Mouse (Mus musculus): ENCODE data around the gene Bsnd. TPM values are rescaled to one million over a fixed set of nuclear protein-coding genes. Genes with fewer than 3 reads are reported as not detected.

Bsnd gene
- polyA plus RNA-seq, 1 experiment from 2014 or later: 4.8 TPM

- H3K9ac ChIP-seq (ENCODE audit: low read depth, low read length): no peak overlapping the region
- 63% methylated on average over 8 of the region's 8 CpGs for WGBS
- no peak overlapping the region for H3K4me2 ChIP-seq (replicated peaks; ENCODE audit: low read depth, low read length)
- peaks cover 11% of the 10 kb centered on the region; the same call in 1 of the 2 replicates for H3K4me1 ChIP-seq (ENCODE audit: control insufficient read depth, insufficient read depth, low read length)
- H3K9me3 ChIP-seq (ENCODE audit: control insufficient read depth, low read length): no peaks in the 10 kb centered on the region
- H3K4me3 ChIP-seq (ENCODE audit: low read length): no peak overlapping the region
- H3K27me3 ChIP-seq (ENCODE audit: control insufficient read depth, insufficient read depth, low read length): no peaks in the 10 kb centered on the region
- H3K36me3 ChIP-seq (ENCODE audit: control insufficient read depth, insufficient read depth, low read length): no peaks in the 10 kb centered on the region
- no peak overlapping the region for H3K27ac ChIP-seq (ENCODE audit: low read depth, low read length)
- ATAC-seq (ENCODE audit: low FRiP score, low TSS enrichment): peak; percentile 24; the same call in 1 of the 2 replicates
Observed at GRCm38 (mm10) chr4:106497776-106498470, 5.8 kb upstream of the Bsnd start.

- ATAC-seq (ENCODE audit: low FRiP score, low TSS enrichment): no peak
- H3K4me3 ChIP-seq (ENCODE audit: low read length): no peak overlapping the region
- no peak overlapping the region for H3K4me2 ChIP-seq (replicated peaks; ENCODE audit: low read depth, low read length)
- no peak overlapping the region for H3K9ac ChIP-seq (ENCODE audit: low read depth, low read length)
- no peaks in the 10 kb centered on the region for H3K27me3 ChIP-seq (ENCODE audit: control insufficient read depth, insufficient read depth, low read length)
- no peaks in the 10 kb centered on the region for H3K36me3 ChIP-seq (ENCODE audit: control insufficient read depth, insufficient read depth, low read length)
- H3K27ac ChIP-seq (ENCODE audit: low read depth, low read length): no peak overlapping the region
- peaks cover 17% of the 10 kb centered on the region; the same call in 1 of the 2 replicates for H3K4me1 ChIP-seq (ENCODE audit: control insufficient read depth, insufficient read depth, low read length)
- no peaks in the 10 kb centered on the region for H3K9me3 ChIP-seq (ENCODE audit: control insufficient read depth, low read length)
- 49% methylated on average over 6 of the region's 6 CpGs for WGBS
Observed at GRCm38 (mm10) chr4:106496833-106497232, 4.8 kb upstream of the Bsnd start.

DNA sequence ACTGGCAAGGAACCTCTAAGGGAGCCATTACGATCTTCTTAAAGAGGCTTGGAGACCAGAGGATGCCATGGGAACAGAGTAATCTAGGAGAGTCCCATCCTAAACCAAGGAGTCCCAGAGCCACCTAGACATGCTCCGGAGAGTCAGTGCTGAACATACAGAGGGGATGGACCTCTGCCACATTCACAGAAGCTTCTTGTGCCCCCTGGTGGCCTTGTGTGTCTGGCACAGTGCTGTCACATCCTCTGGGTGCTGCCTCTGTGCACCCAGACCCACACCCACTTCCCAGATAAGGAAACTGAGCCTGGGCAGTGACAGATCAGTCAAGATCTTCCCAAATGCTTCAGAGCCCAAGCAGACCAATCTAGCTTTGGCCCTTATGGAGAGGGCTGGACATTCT, 1.6 kb upstream of the Bsnd start:
- no peak overlapping the region for H3K9ac ChIP-seq (ENCODE audit: low read depth, low read length)
- WGBS: 76% methylated on average over 2 of the region's 2 CpGs
- no peaks in the 10 kb centered on the region for H3K9me3 ChIP-seq (ENCODE audit: control insufficient read depth, low read length)
- peaks cover 15% of the 10 kb centered on the region; the same call in 1 of the 2 replicates for H3K4me1 ChIP-seq (ENCODE audit: control insufficient read depth, insufficient read depth, low read length)
- H3K36me3 ChIP-seq (ENCODE audit: control insufficient read depth, insufficient read depth, low read length): no peaks in the 10 kb centered on the region
- H3K4me2 ChIP-seq (replicated peaks; ENCODE audit: low read depth, low read length): no peak overlapping the region
- H3K4me3 ChIP-seq (ENCODE audit: low read length): no peak overlapping the region
- no peaks in the 10 kb centered on the region for H3K27me3 ChIP-seq (ENCODE audit: control insufficient read depth, insufficient read depth, low read length)
- no peak overlapping the region for H3K27ac ChIP-seq (ENCODE audit: low read depth, low read length)
- ATAC-seq (ENCODE audit: low FRiP score, low TSS enrichment): no peak

DNA sequence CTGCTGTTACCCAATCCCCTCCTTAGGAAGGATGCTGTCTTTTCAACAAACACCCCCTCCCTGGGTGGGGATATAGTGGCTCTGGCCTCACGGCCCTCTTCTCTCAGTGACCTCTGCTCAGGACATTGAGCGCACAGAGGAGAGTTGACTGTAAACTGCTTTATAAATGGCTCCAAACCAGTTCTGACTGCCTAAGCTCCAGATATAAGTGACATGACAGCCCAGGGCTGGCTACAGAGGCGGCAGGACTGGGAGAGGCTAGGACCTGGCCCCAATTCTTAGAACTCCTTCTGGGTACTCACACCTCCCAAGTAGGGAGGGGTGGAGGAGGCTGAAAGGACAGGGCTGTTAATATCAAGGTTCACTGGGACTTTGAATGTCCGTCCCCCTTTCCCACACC, 1.5 kb downstream of the Bsnd start:
- no peaks in the 10 kb centered on the region for H3K36me3 ChIP-seq (ENCODE audit: control insufficient read depth, insufficient read depth, low read length)
- no peak overlapping the region for H3K4me3 ChIP-seq (ENCODE audit: low read length)
- 48% methylated on average over 4 of the region's 4 CpGs for WGBS
- H3K9ac ChIP-seq (ENCODE audit: low read depth, low read length): no peak overlapping the region
- ATAC-seq (ENCODE audit: low FRiP score, low TSS enrichment): no peak
- H3K27ac ChIP-seq (ENCODE audit: low read depth, low read length): no peak overlapping the region
- H3K4me2 ChIP-seq (replicated peaks; ENCODE audit: low read depth, low read length): no peak overlapping the region
- H3K27me3 ChIP-seq (ENCODE audit: control insufficient read depth, insufficient read depth, low read length): 0 out of 2 replicates have a peak, but pooled peaks cover 4% of the 10 kb centered on the region
- H3K9me3 ChIP-seq (ENCODE audit: control insufficient read depth, low read length): no peaks in the 10 kb centered on the region
- H3K4me1 ChIP-seq (ENCODE audit: control insufficient read depth, insufficient read depth, low read length): peaks cover 9% of the 10 kb centered on the region; the same call in 1 of the 2 replicates

DNA sequence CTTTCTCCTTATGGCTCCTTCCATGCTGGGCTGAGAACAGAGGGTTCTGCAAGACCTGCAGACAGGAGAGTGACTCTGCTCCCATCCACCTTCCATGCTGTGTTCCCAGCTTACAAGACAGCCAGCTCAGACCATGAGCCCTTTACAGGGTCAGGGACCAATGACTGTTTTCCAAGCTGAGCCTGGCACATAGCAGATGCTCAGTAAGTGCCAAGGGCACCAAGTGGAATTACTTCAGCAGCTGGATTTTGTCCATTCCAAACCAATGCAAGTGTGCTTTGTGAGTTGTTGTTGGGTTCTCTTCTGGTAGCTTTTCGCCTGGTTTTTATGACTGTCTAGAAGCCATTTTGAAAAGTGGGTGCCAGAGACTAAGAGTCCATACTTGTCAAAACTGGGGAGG, 8.3 kb downstream of the Bsnd start:
- no peak overlapping the region for H3K4me2 ChIP-seq (replicated peaks; ENCODE audit: low read depth, low read length)
- H3K4me1 ChIP-seq (ENCODE audit: control insufficient read depth, insufficient read depth, low read length): peaks cover 5% of the 10 kb centered on the region; the same call in 1 of the 2 replicates
- no peak overlapping the region for H3K27ac ChIP-seq (ENCODE audit: low read depth, low read length)
- peaks cover 6% of the 10 kb centered on the region; the same call in 1 of the 2 replicates for H3K27me3 ChIP-seq (ENCODE audit: control insufficient read depth, insufficient read depth, low read length)
- H3K36me3 ChIP-seq (ENCODE audit: control insufficient read depth, insufficient read depth, low read length): no peaks in the 10 kb centered on the region
- H3K9me3 ChIP-seq (ENCODE audit: control insufficient read depth, low read length): no peaks in the 10 kb centered on the region
- 0 out of 2 replicates have a peak, but pooled peaks have one; percentile 3 for ATAC-seq (ENCODE audit: low FRiP score, low TSS enrichment)
- H3K4me3 ChIP-seq (ENCODE audit: low read length): no peak overlapping the region
- WGBS: 93% methylated on average over 1 of the region's 1 CpGs
- H3K9ac ChIP-seq (ENCODE audit: low read depth, low read length): no peak overlapping the region

- ATAC-seq (ENCODE audit: low FRiP score, low TSS enrichment): no peak
- no peaks in the 10 kb centered on the region for H3K36me3 ChIP-seq (ENCODE audit: control insufficient read depth, insufficient read depth, low read length)
- H3K27ac ChIP-seq (ENCODE audit: low read depth, low read length): peak overlapping the region; percentile 30; the same call in 1 of the 2 replicates
- H3K4me2 ChIP-seq (replicated peaks; ENCODE audit: low read depth, low read length): no peak overlapping the region
- H3K27me3 ChIP-seq (ENCODE audit: control insufficient read depth, insufficient read depth, low read length): peaks cover 6% of the 10 kb centered on the region; the same call in 1 of the 2 replicates
- no peak overlapping the region for H3K4me3 ChIP-seq (ENCODE audit: low read length)
- 38% methylated on average over 7 of the region's 7 CpGs for WGBS
- H3K9ac ChIP-seq (ENCODE audit: low read depth, low read length): no peak overlapping the region
- H3K4me1 ChIP-seq (ENCODE audit: control insufficient read depth, insufficient read depth, low read length): peaks cover 5% of the 10 kb centered on the region; the same call in 1 of the 2 replicates
- no peaks in the 10 kb centered on the region for H3K9me3 ChIP-seq (ENCODE audit: control insufficient read depth, low read length)
Observed at GRCm38 (mm10) chr4:106483215-106483727, 8.8 kb downstream of the Bsnd start.

- Histone ChIP-seq H3K9ac (ENCODE audit: low read depth, low read length) (no peak overlapping the region), H3K27ac (ENCODE audit: low read depth, low read length) (no peak overlapping the region), H3K4me3 (ENCODE audit: low read length) (no peak overlapping the region), H3K4me2 (replicated peaks; ENCODE audit: low read depth, low read length) (no peak overlapping the region), H3K27me3 (ENCODE audit: control insufficient read depth, insufficient read depth, low read length) (peaks cover 3% of the 10 kb centered on the region; the same call in 1 of the 2 replicates), H3K4me1 (ENCODE audit: control insufficient read depth, insufficient read depth, low read length) (peaks cover 5% of the 10 kb centered on the region; the same call in 1 of the 2 replicates), H3K9me3 (ENCODE audit: control insufficient read depth, low read length) (no peaks in the 10 kb centered on the region), H3K36me3 (ENCODE audit: control insufficient read depth, insufficient read depth, low read length) (no peaks in the 10 kb centered on the region)
- 70% methylated on average over 3 of the region's 3 CpGs for WGBS
- ATAC-seq (ENCODE audit: low FRiP score, low TSS enrichment): no peak
Observed at GRCm38 (mm10) chr4:106480545-106480944, 11.5 kb downstream of the Bsnd start.

DNA sequence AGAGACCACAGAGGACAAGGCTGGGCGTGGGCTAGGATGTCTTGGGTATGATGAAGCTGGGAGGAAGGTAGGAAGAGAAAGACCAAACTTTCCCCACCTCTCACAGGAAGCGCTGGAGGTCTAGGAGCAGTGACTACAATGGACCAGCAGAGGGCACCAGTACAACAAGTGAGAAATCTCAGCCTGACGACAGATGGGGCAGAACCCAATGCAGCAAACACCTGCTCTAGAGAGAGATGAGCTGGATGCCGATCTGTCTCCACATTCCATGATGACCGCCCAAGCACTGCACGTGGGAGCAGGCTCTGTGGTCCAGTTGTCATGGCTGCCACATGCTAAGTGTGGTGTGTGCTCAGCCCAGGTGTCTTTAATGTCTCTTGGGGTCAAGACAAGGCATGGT, 17.8 kb downstream of the Bsnd start:
- no peak overlapping the region for H3K4me2 ChIP-seq (replicated peaks; ENCODE audit: low read depth, low read length)
- H3K27me3 ChIP-seq (ENCODE audit: control insufficient read depth, insufficient read depth, low read length): no peaks in the 10 kb centered on the region; the same call in 1 of the 2 replicates
- no peaks in the 10 kb centered on the region for H3K36me3 ChIP-seq (ENCODE audit: control insufficient read depth, insufficient read depth, low read length)
- WGBS: 3% methylated on average over 6 of the region's 6 CpGs
- no peak overlapping the region for H3K4me3 ChIP-seq (ENCODE audit: low read length)
- H3K9me3 ChIP-seq (ENCODE audit: control insufficient read depth, low read length): no peaks in the 10 kb centered on the region
- H3K9ac ChIP-seq (ENCODE audit: low read depth, low read length): no peak overlapping the region
- H3K4me1 ChIP-seq (ENCODE audit: control insufficient read depth, insufficient read depth, low read length): no peaks in the 10 kb centered on the region
- ATAC-seq (ENCODE audit: low FRiP score, low TSS enrichment): peak; percentile 54; the same call in 1 of the 2 replicates
- no peak overlapping the region for H3K27ac ChIP-seq (ENCODE audit: low read depth, low read length)

- Histone ChIP-seq H3K27me3 (ENCODE audit: control insufficient read depth, insufficient read depth, low read length) (no peaks in the 10 kb centered on the region), H3K36me3 (ENCODE audit: control insufficient read depth, insufficient read depth, low read length) (no peaks in the 10 kb centered on the region), H3K9ac (ENCODE audit: low read depth, low read length) (no peak overlapping the region), H3K27ac (ENCODE audit: low read depth, low read length) (no peak overlapping the region), H3K9me3 (ENCODE audit: control insufficient read depth, low read length) (no peaks in the 10 kb centered on the region), H3K4me1 (ENCODE audit: control insufficient read depth, insufficient read depth, low read length) (no peaks in the 10 kb centered on the region), H3K4me2 (replicated peaks; ENCODE audit: low read depth, low read length) (no peak overlapping the region), H3K4me3 (ENCODE audit: low read length) (no peak overlapping the region)
- 14% methylated on average over 3 of the region's 3 CpGs for WGBS
- 0 out of 2 replicates have a peak, but pooled peaks have one; percentile 34 for ATAC-seq (ENCODE audit: low FRiP score, low TSS enrichment)
Observed at GRCm38 (mm10) chr4:106472335-106472734, 19.7 kb downstream of the Bsnd start.
